Mouse (Mus musculus) mature B cell (primary cell): ENCODE data around the gene Als2cl.

Experiments used
- in situ Hi-C: fragments of 300-500 bp; cut with MboI; formaldehyde crosslinking; loops from 2 replicates; pipeline ENCODE4 v1.14.3; 2019

The Als2cl gene

DNA sequence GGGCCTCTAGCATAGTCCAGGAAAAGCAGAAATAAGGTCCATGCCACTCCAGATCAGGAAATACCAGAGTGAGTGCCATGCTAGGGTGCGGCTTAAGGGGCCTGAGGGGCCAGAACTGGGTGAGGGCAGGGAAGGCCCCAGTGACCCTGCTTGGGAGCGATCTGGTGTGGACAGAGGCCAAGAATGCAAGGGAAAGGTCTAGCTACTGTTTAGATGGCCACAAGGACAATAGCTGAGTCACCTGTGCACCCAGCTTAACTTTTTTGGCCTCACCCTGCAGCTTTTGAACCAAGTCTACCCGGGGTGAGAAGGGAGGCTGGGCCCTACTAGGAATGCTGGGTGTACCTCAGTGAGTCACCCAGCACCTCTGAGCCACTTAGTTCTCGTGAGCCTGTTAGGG, 1.1 kb downstream of the Als2cl start:
- in situ Hi-C loops: no loop called here

DNA sequence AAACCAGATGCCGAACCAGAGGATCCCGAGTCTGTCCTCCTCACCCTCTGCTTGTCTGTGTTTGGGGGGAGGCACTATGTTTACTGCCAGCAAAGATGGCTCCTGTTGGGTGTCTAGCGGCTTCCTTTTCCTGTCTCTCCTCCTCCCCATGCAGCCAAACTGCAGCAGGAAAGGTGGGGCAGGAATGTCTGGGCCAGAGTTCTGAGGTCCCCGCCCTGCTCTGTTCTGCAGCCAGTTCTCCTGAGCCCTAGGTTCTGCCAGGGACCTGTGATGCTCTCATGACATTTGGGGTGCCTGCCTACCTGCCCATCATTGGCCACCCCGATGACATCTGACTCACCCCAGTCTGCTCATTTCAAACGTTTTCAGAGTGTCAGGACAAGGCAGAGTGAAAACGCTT, 2.3 kb downstream of the Als2cl start:
- in situ Hi-C loops: no loop called here

DNA sequence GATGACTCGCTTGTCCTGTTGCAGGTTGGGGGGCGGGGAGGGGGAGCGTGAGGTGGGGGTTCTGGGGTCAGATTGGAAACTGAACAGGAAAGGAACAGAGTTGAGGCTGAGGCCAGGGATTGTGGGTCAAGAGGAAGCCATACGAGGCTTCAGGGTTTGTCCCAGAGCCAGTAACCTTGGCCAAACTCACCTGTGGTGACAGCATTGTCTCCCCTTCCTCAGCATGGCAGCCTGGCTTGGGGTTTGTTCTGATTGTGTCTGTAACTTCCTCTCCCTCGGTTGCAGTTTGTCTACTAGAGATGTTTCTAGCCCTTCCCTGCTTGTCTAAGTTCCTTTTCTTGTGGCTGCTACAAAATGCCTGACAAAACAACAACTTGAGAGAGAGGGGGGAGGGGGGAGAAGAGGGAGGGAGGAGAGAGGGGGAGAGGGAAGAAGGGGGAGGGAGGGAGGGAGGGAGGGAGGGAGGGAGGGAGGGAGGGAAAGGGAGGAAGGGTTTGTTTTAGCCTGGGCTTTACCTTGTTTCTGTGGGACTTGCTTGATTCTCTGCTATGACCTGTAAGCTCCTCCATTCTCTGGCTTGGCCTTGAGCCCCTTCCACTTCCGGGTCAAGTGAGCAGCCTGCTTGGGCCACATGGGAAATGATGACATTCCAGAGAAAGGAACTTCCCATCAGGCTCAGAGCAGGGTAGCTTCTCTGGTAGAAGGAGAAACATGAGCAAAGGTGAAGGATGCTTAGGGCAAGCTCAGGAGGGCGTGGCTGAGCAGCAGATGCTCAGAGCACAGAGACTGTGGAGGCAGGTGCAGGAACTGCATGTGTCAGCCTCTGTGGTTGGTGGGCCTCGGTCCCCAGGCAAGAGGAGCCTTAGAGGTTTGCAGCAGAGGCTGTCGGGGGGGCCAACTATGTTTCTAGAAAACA, 8.0 kb downstream of the Als2cl start:
- in situ Hi-C loops: no loop called here

GRCm38 (mm10) chr9:110888935-110889334, 9.3 kb downstream of the Als2cl start:
- in situ Hi-C loops: no loop called here

- in situ Hi-C loops: no loop called here
Measured at GRCm38 (mm10) chr9:110890026-110890783, 10.5 kb downstream of the Als2cl start.

DNA sequence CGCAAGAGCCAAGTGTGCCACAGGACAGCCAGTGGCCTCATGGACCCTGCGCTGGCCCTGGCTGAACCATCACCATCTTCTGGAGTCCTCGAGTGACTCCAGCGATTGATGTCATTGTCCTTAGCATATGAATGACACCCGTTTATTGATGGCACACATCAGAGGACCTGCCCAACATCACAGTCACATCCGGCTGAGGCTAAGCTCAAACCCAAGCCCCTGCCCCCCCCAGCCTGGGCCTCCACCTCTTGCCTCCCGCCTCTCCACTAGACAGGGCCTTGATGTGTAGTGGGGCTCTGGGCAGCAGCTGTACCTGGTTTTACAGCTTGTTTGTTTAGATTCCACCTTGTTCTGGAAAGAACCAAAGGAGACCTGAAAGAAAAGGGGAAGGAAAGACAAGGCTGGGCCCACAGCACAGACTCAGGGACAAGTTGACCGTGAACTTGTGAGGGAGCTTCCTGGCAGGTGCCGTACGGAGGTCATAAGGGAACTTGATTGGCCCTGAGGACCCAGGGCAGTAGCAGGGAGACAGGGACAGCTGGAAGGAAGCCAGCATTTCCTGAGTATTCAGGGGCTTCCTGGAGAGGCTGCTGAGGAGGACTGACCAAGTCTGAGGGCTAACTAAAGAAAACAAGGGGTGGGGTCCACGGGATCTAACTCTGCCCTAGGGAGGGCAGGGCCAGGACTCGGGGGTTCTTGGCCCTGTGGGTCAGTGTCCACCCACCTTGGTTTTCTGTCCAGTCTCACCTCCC, 11.6 kb downstream of the Als2cl start:
- in situ Hi-C loops: no loop called here

GRCm38 (mm10) chr9:110892552-110892951, 12.9 kb downstream of the Als2cl start:
- in situ Hi-C loops: no loop called here

DNA sequence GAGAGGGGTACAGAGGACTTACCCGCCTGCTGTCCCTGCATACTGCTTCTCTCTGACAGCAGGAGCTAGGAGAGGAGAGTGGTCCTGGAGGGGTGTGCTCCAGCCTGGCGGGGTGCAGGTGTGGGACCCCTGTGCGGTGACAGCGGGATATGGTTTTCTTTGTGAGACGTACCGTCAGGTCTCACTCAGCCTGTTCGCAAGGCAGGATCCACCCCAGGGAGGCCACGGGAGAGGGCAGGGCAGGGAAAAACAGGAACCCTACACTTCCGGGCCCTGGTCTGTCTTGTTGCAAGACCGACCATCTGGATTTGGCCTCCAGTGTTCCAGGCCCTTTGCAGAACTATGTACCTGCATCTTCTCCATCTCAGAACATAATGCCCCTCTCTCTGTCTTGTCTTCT, 13.8 kb downstream of the Als2cl start:
- in situ Hi-C loops: no loop called here

- in situ Hi-C loops: no loop called here
Measured at GRCm38 (mm10) chr9:110895507-110895906, 15.8 kb downstream of the Als2cl start.

DNA sequence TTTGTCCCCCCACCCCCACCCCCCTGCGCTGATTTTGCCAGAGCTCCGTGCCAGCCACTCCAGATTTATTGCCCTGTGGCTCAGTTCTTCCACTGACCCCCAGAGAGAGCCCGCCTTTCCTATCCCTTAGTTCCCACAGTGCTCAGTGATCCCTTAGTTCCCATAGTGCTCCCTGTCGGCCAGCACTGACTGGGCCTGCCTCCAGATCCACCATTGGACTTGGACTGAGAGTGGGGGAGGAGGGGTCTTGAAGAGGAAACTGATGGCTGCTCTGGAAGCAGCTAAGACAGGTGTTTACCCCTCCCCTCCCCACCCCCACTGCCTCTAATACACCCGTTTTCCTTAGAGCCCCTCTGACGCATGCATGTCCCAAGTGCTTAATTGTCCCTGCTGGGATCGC, 16.3 kb downstream of the Als2cl start:
- in situ Hi-C loops: no loop called here

DNA sequence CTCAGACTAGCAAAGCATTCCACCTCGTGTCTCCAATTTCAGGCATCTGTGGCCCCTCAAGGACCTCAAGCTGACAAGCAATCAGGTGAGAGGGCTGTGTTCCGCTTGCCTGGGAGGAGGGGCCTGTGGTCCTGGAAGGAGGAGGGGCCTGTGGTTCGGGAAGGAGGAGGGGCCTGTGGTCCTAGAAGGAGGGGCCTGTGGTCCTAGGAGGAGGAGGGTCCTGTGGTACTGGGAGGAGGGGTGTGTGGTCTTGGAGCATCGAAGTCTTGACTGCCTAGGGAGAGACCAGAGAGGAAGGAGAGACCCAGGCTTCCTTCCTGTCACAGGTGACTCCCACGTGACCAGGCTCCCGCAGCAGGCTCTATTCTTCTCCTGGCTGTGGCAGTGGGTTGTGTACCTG, 16.9 kb downstream of the Als2cl start:
- in situ Hi-C loops: no loop called here

DNA sequence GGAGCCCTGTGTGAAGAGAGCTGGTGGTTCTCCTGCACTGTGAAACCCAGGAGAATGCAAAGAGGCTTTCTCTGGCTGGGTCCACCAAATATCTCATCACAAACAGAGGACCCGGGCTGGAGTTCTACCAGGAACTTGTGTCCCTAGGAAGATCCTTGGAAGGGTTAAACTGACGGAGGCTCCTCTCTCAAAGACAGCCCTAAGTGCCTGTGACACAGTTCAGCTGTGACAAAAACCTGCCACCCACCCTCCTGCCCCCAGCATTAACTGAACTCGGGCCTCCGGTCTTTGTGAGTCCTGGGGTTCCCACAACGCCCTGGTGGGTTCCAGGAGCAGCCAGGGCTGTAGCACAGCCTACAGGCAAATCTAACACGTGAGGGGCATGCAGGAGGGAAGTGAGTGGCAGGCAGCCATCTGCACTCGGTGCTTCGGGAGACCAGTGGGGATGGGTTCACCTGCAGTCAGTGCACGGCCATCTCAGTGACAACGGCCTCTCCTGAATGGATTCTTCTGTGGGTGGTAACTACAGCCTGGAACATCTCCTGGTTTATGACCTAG, 19.9 kb downstream of the Als2cl start:
- in situ Hi-C loops: no loop called here

DNA sequence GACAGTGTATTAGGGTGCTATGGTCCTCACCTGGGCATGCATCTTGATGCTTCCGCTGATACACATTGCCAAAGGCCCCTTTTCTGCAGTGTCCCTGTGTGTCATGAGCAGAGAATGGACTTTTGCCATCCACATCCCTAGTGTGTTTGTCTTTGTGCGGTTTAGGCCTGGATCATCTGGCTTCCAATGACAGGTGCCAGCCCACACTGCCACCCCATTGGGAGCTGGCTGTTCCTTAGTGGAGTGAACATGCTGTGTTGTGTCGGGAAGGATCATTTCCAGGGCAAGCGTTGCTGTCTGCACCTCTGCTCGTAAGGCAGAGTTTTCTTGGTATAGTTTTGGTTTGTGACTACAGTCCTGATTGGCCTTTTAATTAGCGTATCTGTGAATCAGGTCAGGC, 21.5 kb downstream of the Als2cl start:
- in situ Hi-C loops: no loop called here

DNA sequence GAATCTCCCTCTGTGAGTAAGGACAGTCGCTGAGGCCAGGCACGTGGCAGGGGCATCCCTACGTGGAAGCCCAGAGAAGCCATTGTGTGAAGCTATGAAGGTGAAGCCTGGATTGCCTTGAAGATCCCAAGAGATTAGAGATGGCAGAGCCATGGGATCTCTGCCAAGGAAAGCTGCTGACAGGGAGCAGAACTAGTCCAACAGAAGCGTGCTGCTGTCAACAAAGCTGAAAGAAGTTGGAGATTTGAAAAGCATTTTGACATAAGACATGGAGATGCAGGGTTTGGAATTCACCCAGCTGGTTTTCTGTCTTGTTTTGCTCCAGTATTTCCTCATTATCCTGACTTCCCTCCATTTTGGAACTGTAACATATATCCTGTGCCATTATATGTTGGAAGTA, 22.6 kb downstream of the Als2cl start:
- in situ Hi-C loops: no loop called here

DNA sequence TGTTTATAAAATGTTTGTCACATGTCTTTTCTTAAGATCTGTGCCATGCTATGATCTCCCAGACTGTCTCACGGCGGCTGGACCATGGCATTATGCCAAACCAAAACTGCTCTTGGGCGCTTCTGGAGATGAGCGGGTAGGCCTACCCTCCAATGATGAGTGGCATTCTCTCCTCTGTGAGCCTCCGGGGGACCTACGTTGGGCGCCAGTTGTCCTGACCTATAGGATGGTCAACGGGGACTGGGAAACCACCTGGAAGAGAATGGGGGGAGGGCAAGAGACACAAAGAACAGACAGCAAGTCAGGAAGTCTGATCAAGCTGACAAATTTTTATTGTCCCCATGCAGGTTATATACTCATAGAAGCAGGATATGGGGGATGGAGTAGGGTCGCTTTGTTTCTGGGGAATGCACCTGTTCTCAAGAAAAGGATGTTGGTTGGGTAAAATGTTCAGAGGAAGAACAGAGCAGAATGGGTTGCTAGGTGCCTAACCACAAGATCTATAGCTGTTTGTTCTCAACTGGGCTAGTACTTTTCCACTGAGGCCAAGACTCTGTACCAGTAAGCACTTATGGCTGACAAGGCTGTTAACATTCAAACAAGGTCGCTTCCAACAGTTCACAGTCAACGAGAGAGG, 27.6 kb downstream of the Als2cl start:
- in situ Hi-C loops: no loop called here

DNA sequence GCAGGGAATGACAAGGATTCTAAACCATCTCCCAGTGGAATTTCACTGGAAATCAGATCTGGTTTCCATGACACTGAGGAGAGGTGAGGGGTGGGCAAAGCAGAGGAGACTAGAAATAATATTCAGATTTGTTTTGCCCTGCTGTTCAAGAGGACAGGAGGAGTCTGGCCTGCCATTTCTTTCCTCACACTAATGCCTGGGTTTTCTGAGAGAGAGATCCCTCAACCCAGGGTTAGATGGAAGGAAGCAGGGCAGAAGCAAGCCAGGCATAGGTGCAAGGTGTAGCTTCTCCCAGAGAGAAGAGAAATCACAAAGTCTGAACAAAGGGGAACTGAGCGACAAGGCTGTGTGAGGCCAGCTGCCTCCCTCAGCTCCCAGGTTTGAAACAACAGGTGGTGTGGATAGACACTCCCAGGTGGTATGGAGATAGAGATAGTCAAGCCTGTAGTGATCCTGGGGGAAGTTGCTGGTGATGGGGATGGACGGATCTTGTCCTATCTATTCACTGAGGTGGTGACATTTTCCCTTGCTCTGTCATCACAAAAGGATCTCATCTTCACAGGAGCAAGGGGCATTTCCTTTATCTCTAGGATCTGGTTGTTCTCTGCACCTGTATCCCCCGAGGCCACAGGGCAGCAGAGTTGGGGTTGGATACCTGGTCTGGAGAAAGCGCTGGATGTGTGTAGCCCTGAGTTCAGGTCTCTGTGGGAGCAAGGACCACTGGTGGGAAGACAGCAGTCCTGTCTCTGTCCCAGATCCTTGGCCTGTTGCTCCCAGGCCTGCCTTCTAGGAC, 28.4 kb downstream of the Als2cl start:
- in situ Hi-C loops: no loop called here

GRCm38 (mm10) chr9:110908631-110909016, 29.0 kb downstream of the Als2cl start:
- in situ Hi-C loops: no loop called here

DNA sequence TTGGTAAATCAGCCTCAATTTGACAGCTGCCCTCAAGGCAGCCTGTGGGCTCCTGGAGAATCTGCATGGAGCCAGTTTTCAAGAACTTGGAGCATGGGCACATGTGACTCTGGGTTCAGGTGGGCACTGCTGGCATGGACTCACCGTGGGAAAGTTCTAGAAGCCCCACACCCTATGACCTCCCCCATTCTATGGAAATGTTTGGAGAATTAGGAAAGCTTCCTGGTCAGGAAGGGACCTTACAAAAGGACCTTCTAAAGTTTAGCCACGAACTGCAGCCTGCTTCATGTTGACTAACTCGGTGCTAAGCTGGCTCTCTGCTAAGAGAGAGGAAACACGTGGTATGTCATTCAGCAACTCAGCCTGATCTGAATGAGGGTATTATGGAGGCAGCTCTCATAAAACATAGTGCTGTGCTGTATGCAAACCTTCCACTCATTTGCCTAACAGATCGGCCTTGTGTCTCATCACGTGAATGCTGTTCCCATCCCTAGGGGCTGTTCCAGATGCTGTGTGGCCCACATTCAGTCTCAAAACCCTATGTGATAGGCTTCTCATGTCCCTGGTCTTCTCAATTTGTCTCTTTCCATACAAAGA, 29.8 kb downstream of the Als2cl start:
- in situ Hi-C loops: no loop called here

DNA sequence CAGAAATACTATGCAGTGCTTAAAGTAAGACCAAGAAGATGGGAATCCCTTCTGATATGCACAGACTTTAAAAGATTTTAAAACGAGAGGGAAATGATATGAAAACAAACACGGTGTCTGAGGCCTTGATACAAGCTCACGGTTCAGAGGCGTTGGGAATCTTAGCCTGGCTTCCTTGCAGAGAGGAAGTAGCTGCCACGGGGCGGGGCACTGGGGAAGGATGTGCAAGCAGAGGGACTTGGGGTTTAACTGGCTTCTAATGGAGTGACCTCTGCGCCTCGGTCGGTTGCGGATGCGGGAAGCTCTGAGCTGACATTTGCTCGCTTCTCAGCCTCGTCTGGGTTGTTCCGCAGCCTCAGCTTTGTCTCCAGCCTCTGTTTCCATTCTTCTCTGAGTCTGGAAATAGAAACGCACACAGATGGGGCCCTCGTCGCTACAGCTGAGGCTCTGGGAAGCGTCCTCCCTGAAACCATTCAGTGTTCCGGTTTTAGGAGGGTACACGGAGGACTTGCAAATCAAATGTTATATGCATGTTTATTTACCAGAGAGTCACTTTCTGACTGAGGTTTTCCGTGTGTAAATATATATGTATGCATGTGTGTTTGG, 35.1 kb downstream of the Als2cl start:
- in situ Hi-C loops: no loop called here

DNA sequence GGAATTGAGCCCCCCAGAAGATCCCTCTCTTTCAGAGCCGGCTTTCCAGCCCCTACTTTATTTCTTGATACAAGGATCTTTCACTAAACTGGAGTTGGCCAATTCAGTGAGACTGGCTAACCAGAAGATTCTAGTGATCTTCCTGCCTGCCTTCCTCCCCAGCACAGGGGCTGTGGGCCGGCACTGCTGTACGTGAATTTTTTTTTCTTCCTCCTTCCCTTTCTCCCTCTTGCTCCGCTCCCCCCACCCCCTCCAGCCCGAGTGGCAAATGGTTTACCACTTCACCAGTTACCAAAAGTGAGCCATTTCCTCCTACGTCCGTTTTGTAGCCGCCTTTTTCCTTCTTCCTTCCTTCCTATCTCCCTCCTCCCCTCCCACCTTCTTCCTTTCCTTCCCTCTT, 35.8 kb downstream of the Als2cl start:
- in situ Hi-C loops: no loop called here
